Mouse (Mus musculus) heart, postnatal 4 days (tissue): ENCODE measurements at regions not wholly inside any gene's neighbourhood (a gene's known extent, or its start where the extent isn't known, plus 50 kb on each side); places are given as distances from the start of the nearest gene placed in this dataset.

Experiments used
- DNase-seq: peaks from one replicate; pipeline ENCODE4 v3.0.0; 2021

GRCm38 (mm10) chr2:143133931-143134330, 55.7 kb downstream of the Otor start:
- no peak for DNase-seq

GRCm38 (mm10) chr2:143149189-143149588, 70.9 kb downstream of the Otor start:
- DNase-seq = no peak

GRCm38 (mm10) chr2:143164081-143164984, 86.1 kb downstream of the Otor start:
- DNase-seq = no peak

DNA sequence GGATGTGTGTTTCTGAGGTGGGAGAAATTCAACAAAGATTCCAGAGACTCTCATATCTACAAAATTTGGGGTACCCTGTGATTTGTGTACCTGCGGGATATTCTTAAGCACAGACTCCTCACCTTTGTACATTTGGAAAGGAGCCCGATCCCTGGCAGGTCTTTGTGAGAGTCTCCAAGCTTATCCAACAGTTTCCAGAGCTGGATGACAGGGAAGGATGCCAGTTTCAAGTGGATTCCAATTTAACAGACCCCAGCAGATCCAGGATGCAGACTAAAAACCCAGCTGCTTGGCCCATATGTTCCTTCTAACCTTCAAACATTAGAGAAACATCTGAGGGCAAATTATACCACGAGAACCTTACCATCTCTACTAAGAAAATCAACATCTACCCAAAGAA, 88.5 kb downstream of the Otor start:
- no peak for DNase-seq

GRCm38 (mm10) chr2:143170648-143171047, 92.4 kb downstream of the Otor start:
- DNase-seq = no peak

DNA sequence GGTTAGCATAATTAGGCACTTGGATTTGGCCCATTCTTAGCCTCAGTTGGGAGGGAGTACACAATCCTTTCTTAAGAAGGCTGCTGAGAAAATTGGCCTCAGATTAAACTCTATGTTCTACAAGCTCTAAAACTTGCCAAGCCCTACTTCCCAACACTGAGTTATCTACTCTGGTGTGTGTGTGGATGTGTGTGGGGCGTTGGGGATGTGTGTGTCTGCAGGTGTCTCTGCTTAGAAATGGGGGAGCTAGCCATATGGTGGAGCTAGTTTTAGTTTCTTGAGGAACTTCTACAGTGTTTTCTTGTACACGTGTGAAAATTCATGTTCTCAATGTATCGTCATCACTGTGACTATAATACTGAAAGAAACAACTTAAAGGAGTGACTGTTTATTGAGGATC, 106.3 kb downstream of the Otor start:
- no peak for DNase-seq

DNA sequence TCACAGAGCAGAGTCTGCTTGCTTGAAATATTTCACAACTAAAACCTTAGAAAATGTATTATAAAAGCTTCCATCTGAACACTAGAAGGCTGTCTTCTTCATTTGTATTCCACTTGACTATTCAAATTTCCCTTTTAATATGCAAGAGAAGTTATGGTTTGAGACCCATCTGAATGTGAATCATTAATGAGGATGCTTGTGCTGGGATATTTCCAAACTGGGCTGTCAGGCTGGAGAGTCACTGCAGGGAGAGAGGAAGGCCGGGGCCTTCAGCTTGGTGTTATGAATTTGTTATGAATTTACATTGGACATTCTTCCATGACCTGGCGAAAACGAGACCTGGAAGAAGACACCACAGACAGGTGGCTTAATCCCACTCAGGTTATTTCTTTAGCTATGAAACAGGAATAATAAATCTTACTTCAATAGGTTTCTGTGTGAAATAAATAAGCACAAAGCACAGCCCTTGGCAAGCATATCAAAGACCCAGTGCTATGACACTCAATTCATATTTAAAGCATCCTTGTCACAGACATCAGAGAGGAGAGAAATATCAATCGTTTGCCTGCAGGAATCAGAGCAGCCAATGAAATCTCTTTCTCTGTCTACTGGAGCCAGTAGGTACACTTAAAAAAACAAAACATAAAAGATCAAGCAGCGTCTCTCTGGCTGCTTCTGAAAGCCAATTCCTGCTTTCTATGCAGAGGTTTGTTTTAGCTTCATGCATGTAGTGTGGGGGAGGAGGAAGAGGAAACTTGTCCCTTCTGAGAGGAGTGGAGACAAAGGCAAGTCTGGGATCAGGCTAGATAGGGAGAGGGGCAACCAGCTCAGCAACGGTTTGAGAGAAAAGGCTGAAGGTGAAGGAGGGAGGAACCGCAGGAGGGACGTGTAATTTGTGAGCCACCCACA, 114.2 kb downstream of the Otor start:
- DNase-seq = no peak

DNA sequence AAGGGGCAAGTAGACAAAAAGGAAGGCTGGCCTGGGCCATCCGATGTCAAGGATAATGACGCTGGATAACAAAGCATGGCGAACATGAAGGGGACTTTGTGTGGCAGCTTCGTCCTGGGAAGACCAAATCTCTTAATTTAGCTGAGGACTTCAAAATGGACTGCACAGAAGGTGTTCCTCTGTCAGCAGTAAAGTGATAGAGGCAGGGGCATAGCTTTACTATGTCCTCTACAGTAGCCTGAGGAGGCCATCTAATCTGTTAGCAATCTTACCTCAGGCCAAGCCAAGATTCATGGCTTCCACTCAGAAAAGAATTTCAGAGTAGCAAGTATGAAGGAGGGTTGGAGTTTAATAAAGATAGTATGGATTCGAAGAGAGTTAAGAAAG, 114.9 kb downstream of the Otor start:
- no peak for DNase-seq

DNA sequence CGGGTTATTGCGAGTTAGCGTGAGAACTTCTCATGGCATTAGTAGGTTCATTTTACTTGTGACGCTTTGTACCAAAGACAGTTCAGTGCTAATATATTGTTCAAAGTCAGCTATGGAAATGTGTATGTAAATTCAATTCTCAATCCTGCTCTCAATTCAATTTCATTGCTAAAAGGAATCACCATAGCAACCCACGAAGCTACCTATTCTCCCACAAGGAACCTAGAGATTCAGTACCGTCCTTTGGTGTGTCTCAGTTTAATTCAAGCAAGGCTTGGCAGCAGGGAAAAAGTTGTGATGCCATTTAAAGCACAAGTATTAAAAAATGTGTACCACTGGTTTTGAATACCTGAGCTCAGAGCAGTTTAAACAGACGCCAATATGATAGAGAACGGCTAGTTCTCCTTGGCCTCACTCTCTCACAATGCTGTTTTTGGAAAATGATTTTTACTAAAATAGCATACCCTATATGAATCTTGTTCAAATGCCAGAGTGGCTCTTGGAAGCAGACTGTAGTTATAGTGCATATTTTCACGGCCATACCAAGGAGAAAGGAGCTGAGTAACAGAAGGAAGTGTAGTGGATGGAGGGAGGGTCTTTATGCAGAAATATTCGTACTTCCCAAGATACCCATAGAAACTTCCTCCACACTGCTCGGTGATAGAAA, 121.4 kb downstream of the Otor start:
- DNase-seq = no peak

- DNase-seq = no peak
Observed at GRCm38 (mm10) chr2:143206053-143206452, 127.8 kb downstream of the Otor start.

DNA sequence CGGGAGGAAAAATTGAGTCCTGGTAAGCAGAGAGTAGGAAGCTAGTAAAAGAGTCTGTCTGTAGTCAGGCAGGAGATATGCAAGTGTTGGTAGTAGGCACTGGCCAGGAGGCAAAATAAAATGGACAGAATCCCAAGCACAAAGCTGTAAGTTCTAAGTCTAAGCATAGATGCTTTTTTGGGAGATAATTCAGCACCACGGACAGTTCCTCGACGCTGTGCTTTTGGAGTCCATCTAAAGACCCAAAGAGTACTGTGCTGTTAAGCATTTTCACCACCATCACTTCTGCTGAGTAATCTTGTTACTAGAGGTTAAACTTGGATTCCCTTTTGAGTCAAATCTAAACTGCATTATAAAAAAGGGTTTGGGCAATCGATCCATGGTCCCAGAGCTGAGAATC, 128.9 kb downstream of the Otor start:
- DNase-seq = peak; percentile 12

DNA sequence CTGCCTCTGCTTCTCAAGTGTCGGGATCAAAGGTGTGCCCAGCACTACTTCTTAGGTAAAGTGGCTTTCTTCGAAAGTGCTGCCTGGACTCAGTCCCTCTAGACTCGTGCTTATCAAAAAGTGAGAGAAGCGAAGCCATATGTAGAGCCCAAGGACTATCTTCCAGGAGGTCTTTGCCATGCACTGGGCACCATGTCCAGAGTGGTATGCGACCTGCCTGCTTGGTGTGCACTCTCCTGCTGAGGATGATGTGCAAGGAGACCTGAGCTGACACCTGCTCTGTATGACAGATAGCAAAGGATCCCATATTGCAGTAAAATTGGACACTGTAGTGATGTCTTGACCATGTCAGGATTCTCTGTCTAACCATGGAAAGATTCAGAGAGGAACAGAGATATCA, 139.0 kb downstream of the Otor start:
- no peak for DNase-seq

DNA sequence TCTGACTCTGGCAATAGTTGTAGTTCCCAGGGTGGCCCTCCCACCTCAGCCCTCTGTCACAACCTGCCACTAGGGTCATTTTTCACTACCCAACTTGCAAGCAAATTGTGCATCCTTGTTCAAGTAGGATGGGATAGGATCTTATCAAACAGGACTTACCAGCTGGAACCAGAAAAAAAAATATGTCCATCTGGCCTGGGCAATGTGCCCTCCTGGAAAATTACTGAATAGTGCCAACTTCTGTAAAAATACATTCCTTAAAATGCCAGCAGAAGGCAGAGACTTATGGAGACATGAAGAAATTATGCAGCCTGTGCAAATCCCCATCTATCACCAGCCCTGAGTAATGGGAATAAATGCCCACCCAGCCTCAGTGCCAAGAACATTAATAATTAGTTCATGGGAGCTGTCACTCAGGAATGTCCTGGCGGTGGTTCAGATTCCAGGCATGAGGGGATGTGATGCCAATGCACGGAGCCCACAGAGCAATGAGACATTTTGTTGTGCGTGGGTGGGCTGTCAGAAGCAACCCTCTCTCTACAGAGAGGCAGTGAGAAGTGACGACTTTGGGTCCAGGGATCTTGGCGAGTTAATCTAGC, 139.6 kb downstream of the Otor start:
- no peak for DNase-seq

GRCm38 (mm10) chr2:143222326-143222725, 144.1 kb downstream of the Otor start:
- DNase-seq = no peak

- DNase-seq = no peak
Observed at GRCm38 (mm10) chr2:143224410-143225130, 146.3 kb downstream of the Otor start.

DNA sequence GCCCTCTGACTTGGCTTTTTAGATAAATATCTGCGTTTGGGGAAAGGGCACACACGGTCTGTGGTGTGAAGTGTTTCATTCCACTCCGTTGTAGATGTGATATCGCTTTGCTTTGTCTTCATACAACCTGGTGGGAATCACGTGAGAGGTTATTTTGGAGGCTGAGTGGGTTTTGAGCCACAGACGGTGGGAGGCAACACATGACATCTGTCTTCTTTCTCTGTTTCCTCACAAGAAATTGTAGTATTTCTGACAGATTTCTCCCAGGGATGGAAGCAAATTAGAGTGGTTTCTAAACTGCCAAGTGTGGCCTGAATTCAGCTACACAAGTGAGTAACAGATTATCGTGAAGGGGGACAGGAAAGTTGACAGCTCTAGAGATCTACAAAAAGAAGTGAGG, 155.5 kb downstream of the Otor start:
- DNase-seq = no peak

GRCm38 (mm10) chr2:143240274-143240673, 162.0 kb downstream of the Otor start:
- DNase-seq = no peak

GRCm38 (mm10) chr2:143243741-143244140, 165.5 kb downstream of the Otor start:
- DNase-seq = no peak

- no peak for DNase-seq
Observed at GRCm38 (mm10) chr2:143246131-143246665, 167.9 kb downstream of the Otor start.

GRCm38 (mm10) chr2:143269026-143269425, 190.8 kb downstream of the Otor start:
- DNase-seq = no peak

- no peak for DNase-seq
Observed at GRCm38 (mm10) chr2:143270826-143271225, 192.6 kb downstream of the Otor start.
